Mouse (Mus musculus) hindbrain, embryonic 12.5 days (tissue): ENCODE results near the gene Ear6. TPM values are rescaled to one million over a fixed set of nuclear protein-coding genes. Genes with fewer than 3 reads are reported as not detected.

Experiments used
- ATAC-seq: fragments of 200-750 bp; cut with Nextera tagmentation; 2 replicates; pipeline ENCODE4 v1.8.0; 2017; ENCODE audit warnings: moderate TSS enrichment; ENCODE audit not compliant: low FRiP score
- H3K27ac ChIP-seq: fragments of 300-500 bp; sonication (generic); 2 replicates; pipeline ENCODE4 v1.5.1; 2016; ENCODE audit warnings: mild to moderate bottlenecking
- H3K27me3 ChIP-seq: fragments of 300-500 bp; sonication (generic); 2 replicates; pipeline ENCODE4 v1.6.1; 2016; ENCODE audit warnings: mild to moderate bottlenecking
- H3K36me3 ChIP-seq: fragments of 300-500 bp; sonication (generic); 2 replicates; pipeline ENCODE4 v1.6.1; 2016; ENCODE audit warnings: mild to moderate bottlenecking
- H3K4me1 ChIP-seq: fragments of 300-500 bp; sonication (generic); 2 replicates; pipeline ENCODE4 v1.6.1; 2016
- H3K4me2 ChIP-seq: fragments of 300-500 bp; sonication (generic); replicated peaks from 2 replicates; pipeline ENCODE4 v1.6.1; 2016; ENCODE audit warnings: mild to moderate bottlenecking
- H3K4me3 ChIP-seq: fragments of 300-500 bp; sonication (generic); 2 replicates; pipeline ENCODE4 v1.5.1; 2016; ENCODE audit warnings: mild to moderate bottlenecking
- H3K9ac ChIP-seq: fragments of 300-500 bp; sonication (generic); 2 replicates; pipeline ENCODE4 v1.6.1; 2016; ENCODE audit warnings: mild to moderate bottlenecking, moderate library complexity
- H3K9me3 ChIP-seq: fragments of 300-500 bp; sonication (generic); replicated peaks from 2 replicates; pipeline ENCODE4 v1.6.1; 2016; ENCODE audit warnings: mild to moderate bottlenecking
- WGBS: fragments of 180-500 bp; shearing (Covaris S2); methylation state at CpG from one replicate; pipeline ENCODE4 v1.1.7; 2016; 5-methylcytosine and 5-hydroxymethylcytosine counted together
- microRNA-seq: library from miRNA; unstranded; fragments of <30 nt; microRNA quantifications from one replicate; pipeline ENCODE4, GENCODE M21; 2017
- polyA plus RNA-seq: library from polyadenylated mRNA; unstranded; fragments of >200 nt; fragmentation: Nextera tagmentation; extraction: Ambion mirVana; gene quantifications from 2 replicates; pipeline ENCODE4 v1.2.1, GENCODE M21; 2016

Ear6 gene
- polyA plus RNA-seq, 1 experiment from 2014 or later: not detected

GRCm38 (mm10) chr14:51896539-51897170 lies 43.2 kb downstream of the Ear6 start:
- Histone ChIP-seq H3K4me1 (no peaks in the 10 kb centered on the region), H3K9ac (no peak overlapping the region), H3K9me3 (no peaks in the 10 kb centered on the region), H3K27ac (no peak overlapping the region), H3K4me2 (no peak overlapping the region), H3K4me3 (no peak overlapping the region), H3K27me3 (no peaks in the 10 kb centered on the region), H3K36me3 (peaks cover 20% of the 10 kb centered on the region)
- 88% methylated on average over 8 of the region's 8 CpGs for WGBS
- no peak for ATAC-seq

GRCm38 (mm10) chr14:51899351-51899750 lies 45.9 kb downstream of the Ear6 start:
- WGBS: 97% methylated on average over 1 of the region's 1 CpGs
- H3K4me2 ChIP-seq: no peak overlapping the region
- H3K4me3 ChIP-seq: no peak overlapping the region
- no peaks in the 10 kb centered on the region for H3K27me3 ChIP-seq
- peaks cover 7% of the 10 kb centered on the region; the same call in 1 of the 2 replicates for H3K36me3 ChIP-seq
- H3K9ac ChIP-seq: no peak overlapping the region
- ATAC-seq: no peak
- no peaks in the 10 kb centered on the region for H3K4me1 ChIP-seq
- H3K27ac ChIP-seq: no peak overlapping the region
- H3K9me3 ChIP-seq: no peaks in the 10 kb centered on the region

GRCm38 (mm10) chr14:51902806-51903710 lies 49.6 kb downstream of the Ear6 start:
- no peaks in the 10 kb centered on the region for H3K9me3 ChIP-seq
- no peak overlapping the region for H3K4me3 ChIP-seq
- H3K9ac ChIP-seq: no peak overlapping the region
- no peaks in the 10 kb centered on the region for H3K4me1 ChIP-seq
- ATAC-seq: peak; percentile 78
- no peaks in the 10 kb centered on the region for H3K36me3 ChIP-seq
- H3K27ac ChIP-seq: no peak overlapping the region
- H3K27me3 ChIP-seq: no peaks in the 10 kb centered on the region
- H3K4me2 ChIP-seq: no peak overlapping the region
- 64% methylated on average over 9 of the region's 9 CpGs for WGBS

GRCm38 (mm10) chr14:51903782-51904181 lies 50.3 kb downstream of the Ear6 start:
- no peak overlapping the region for H3K27ac ChIP-seq
- H3K36me3 ChIP-seq: no peaks in the 10 kb centered on the region
- no peak overlapping the region for H3K9ac ChIP-seq
- no peak overlapping the region for H3K4me2 ChIP-seq
- H3K4me3 ChIP-seq: no peak overlapping the region
- no peak; the same call in 1 of the 2 replicates for ATAC-seq
- WGBS: 90% methylated on average over 9 of the region's 9 CpGs
- H3K27me3 ChIP-seq: no peaks in the 10 kb centered on the region
- H3K9me3 ChIP-seq: no peaks in the 10 kb centered on the region
- H3K4me1 ChIP-seq: no peaks in the 10 kb centered on the region

Small RNA genes lying within 50 kb of the gene (microRNA-seq; reads per million reads assigned to microRNA genes)
- not detected for gene Gm27375

Other genes starting within 250 kb of the Ear6 start
- not detected in 2 replicates for gene Gm17078, start 242.4 kb upstream of the Ear6 start, polyA plus RNA-seq
- not detected in 2 replicates for gene Gm4181, start 218.0 kb upstream of the Ear6 start, polyA plus RNA-seq
- gene Gm17079, start 158.2 kb upstream of the Ear6 start, polyA plus RNA-seq: not detected in 2 replicates
- not detected in 2 replicates for gene Gm5800, start 136.5 kb upstream of the Ear6 start, polyA plus RNA-seq
- not detected in 2 replicates for gene Ang4, start 80.1 kb upstream of the Ear6 start, polyA plus RNA-seq
- not detected in 2 replicates for gene AY358078, start 53.7 kb upstream of the Ear6 start, polyA plus RNA-seq
- 61.8 and 62.9 TPM in 2 replicates for gene Mettl17, start 31.1 kb downstream of the Ear6 start, polyA plus RNA-seq
- gene Slc39a2, start 39.2 kb downstream of the Ear6 start, polyA plus RNA-seq: 0.89 and 1.4 TPM in 2 replicates
- 34.2 and 39.1 TPM in 2 replicates for gene Ndrg2, start 60.5 kb downstream of the Ear6 start, polyA plus RNA-seq
- gene Tppp2, start 64.7 kb downstream of the Ear6 start, polyA plus RNA-seq: not detected in 2 replicates
- gene Rnase13, start 69.1 kb downstream of the Ear6 start, polyA plus RNA-seq: not detected in 2 replicates
- 126 and 133 TPM in 2 replicates for gene Arhgef40, start 131.0 kb downstream of the Ear6 start, polyA plus RNA-seq
- 0.59 and 1.6 TPM in 2 replicates for gene Tmem253, start 162.0 kb downstream of the Ear6 start, polyA plus RNA-seq
- gene Zfp219, start 167.0 kb downstream of the Ear6 start, polyA plus RNA-seq: 64.4 and 71.7 TPM in 2 replicates
- gene Olfr221, start 188.8 kb downstream of the Ear6 start, polyA plus RNA-seq: not detected in 2 replicates